Mouse (Mus musculus) MEL (cell line): Measurements from ENCODE around the gene Pon2.

Experiments used
- EP300 ChIP-seq, 2 experiments: IDR thresholded peaks; 2 replicates each; pipeline ENCODE4 v1.6.1; 2011; ENCODE audit warnings: improper control_type of control experiment in 2 of 2, low read length in 2 of 2, low read depth in 1 of 2, mild to moderate bottlenecking in 1 of 2
- GATA1 ChIP-seq: IDR thresholded peaks from 2 replicates; pipeline ENCODE4 v1.6.1; 2011; ENCODE audit warnings: low read depth, low read length, improper control_type of control experiment
- NELFE ChIP-seq: IDR thresholded peaks from 2 replicates; pipeline ENCODE4 v1.6.1; 2011; ENCODE audit warnings: low read depth, low read length, improper control_type of control experiment
- RCOR1 ChIP-seq: IDR thresholded peaks from 2 replicates; pipeline ENCODE4 v1.6.1; 2012; ENCODE audit warnings: low read depth, mild to moderate bottlenecking, inconsistent platforms, low read length, improper control_type of control experiment
- TCF12 ChIP-seq: IDR thresholded peaks from 2 replicates; pipeline ENCODE4 v1.6.1; 2014; ENCODE audit warnings: low read depth, mild to moderate bottlenecking, inconsistent platforms, low read length, improper control_type of control experiment, moderate library complexity
- UBTF ChIP-seq: IDR thresholded peaks from 2 replicates; pipeline ENCODE4 v1.6.1; 2012; ENCODE audit warnings: low read depth, mild to moderate bottlenecking, inconsistent platforms, low read length, improper control_type of control experiment, moderate library complexity, borderline replicate concordance; ENCODE audit not compliant: insufficient read depth

DNA sequence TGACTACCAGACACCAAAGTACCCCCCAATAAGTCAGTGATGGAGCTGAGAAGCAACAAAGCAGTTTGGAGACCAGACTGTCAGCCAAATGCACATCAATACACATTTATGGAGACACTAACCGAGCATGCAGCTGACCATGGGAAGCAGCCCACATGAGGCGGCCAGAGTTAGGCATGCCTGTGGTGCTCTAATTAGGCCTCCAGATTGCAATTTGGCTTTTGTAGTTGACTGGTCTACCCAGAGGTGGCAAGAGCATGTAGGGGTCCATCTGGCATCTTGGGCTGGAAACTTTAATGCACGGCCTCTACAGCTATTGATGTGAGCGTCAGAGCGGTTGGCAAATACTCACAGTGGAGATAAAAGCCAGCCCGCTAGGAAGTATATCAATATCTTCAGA lies 52.3 kb downstream of the Pon2 start:
- TF ChIP-seq EP300 (IDR thresholded peaks at IDR 0.05; ENCODE audit: low read depth in 1 of 2, low read length in 2 of 2), result no peak
- TF ChIP-seq GATA1, result no peak
- no peak for TF ChIP-seq TCF12
- TF ChIP-seq NELFE, result no peak
- TF ChIP-seq UBTF, result no peak
- no peak for TF ChIP-seq RCOR1
